ENCODE assay signal across 13 mouse cellular contexts in genomic region chr6:15728844-15729577, GRCm38 (mm10). TPM values are rescaled to one million over a fixed set of nuclear protein-coding genes. Genes with fewer than 3 reads are reported as not detected.
DNase-seq lines count a peak whose midpoint lies in the region; ATAC-seq and TF ChIP-seq lines count a peak whose summit lies in the region.
"Had no signal": no experiment of that assay in that cellular context is flagged by ENCODE, and none has a peak within 500 bp of the region (broad histone marks: within the 10 kb centered on the region; RNA-seq: fewer than 3 reads in every experiment).

No protein-coding gene starts in this region.

- 78% methylated on average over 6 of the region's 6 CpGs for WGBS in heart, embryonic 12.5 days
- 93% methylated on average over 6 of the region's 6 CpGs for WGBS in midbrain, embryonic 11.5 days
- WGBS in midbrain, embryonic 16.5 days: 90% methylated on average over 6 of the region's 6 CpGs
- WGBS in small intestine, adult 2 months: 74% methylated on average over 6 of the region's 6 CpGs
- WGBS in cerebellum, adult 2 months: 89% methylated on average over 6 of the region's 6 CpGs

- no peak for TF ChIP-seq CTCF in embryonic fibroblast, embryonic 13.5 days (IDR thresholded peaks at IDR 0.05; ENCODE audit: borderline replicate concordance, insufficient read depth, low read length)
- no peak for TF ChIP-seq CTCF in small intestine, adult 2 months (IDR thresholded peaks at IDR 0.05; ENCODE audit: extremely low read depth, insufficient read length, insufficient replicate concordance, low read depth, low read length)
- TF ChIP-seq CTCF in cerebellum, adult 2 months (IDR thresholded peaks at IDR 0.05; ENCODE audit: borderline replicate concordance, insufficient read depth, low read depth, low read length): no peak

- H3K27ac ChIP-seq in heart, embryonic 12.5 days (ENCODE audit: poor library complexity, severe bottlenecking): 0 out of 2 replicates have a peak overlapping the region, but pooled peaks have one; percentile 18
- no peak overlapping the region for H3K27ac ChIP-seq in midbrain, embryonic 11.5 days (ENCODE audit: low read depth, low read length)
- no peak overlapping the region for H3K27ac ChIP-seq in midbrain, embryonic 16.5 days (ENCODE audit: low read length)
- peak overlapping the region; percentile 83 for H3K27ac ChIP-seq in embryonic fibroblast, embryonic 13.5 days (ENCODE audit: insufficient read depth, low read length)
- H3K27ac ChIP-seq in small intestine, adult 2 months (ENCODE audit: insufficient read depth, low read depth, low read length): peak overlapping the region; percentile 51; the same call in 1 of the 2 replicates
- H3K27ac ChIP-seq in cerebellum, adult 2 months (ENCODE audit: insufficient read depth, low read length): no peak overlapping the region
- H3K27ac ChIP-seq: midbrain, embryonic 13.5 days had no signal

- H3K27me3 ChIP-seq in heart, embryonic 12.5 days (replicated peaks): no peaks in the 10 kb centered on the region
- H3K27me3 ChIP-seq in midbrain, embryonic 11.5 days (ENCODE audit: control insufficient read depth, insufficient read depth, low read length): no peaks in the 10 kb centered on the region
- no peaks in the 10 kb centered on the region for H3K27me3 ChIP-seq in midbrain, embryonic 16.5 days (ENCODE audit: control insufficient read depth, insufficient read depth, low read depth, low read length)
- H3K27me3 ChIP-seq in small intestine, adult 2 months (ENCODE audit: control insufficient read depth, insufficient read depth, low read length): no peaks in the 10 kb centered on the region
- H3K27me3 ChIP-seq in cerebellum, adult 2 months (ENCODE audit: control insufficient read depth, insufficient read depth, low read length): no peaks in the 10 kb centered on the region
- H3K27me3 ChIP-seq: midbrain, embryonic 13.5 days had no signal

- H3K4me1 ChIP-seq in heart, embryonic 12.5 days (replicated peaks): peaks cover 22% of the 10 kb centered on the region
- H3K4me1 ChIP-seq in midbrain, embryonic 11.5 days (ENCODE audit: control insufficient read depth, insufficient read depth, low read length): no peaks in the 10 kb centered on the region
- no peaks in the 10 kb centered on the region for H3K4me1 ChIP-seq in midbrain, embryonic 16.5 days (ENCODE audit: control insufficient read depth, insufficient read depth, low read length)
- peaks cover 26% of the 10 kb centered on the region for H3K4me1 ChIP-seq in embryonic fibroblast, embryonic 13.5 days (ENCODE audit: control insufficient read depth, insufficient read depth, low read length)
- H3K4me1 ChIP-seq in small intestine, adult 2 months (ENCODE audit: control insufficient read depth, insufficient read depth, insufficient read length, low read length): 0 out of 2 replicates have a peak, but pooled peaks cover 4% of the 10 kb centered on the region
- H3K4me1 ChIP-seq in cerebellum, adult 2 months (ENCODE audit: control insufficient read depth, insufficient read depth, low read length): no peaks in the 10 kb centered on the region
- H3K4me1 ChIP-seq: midbrain, embryonic 13.5 days had no signal

- H3K9ac ChIP-seq in heart, embryonic 12.5 days: no peak overlapping the region
- no peak overlapping the region for H3K9ac ChIP-seq in midbrain, embryonic 11.5 days (ENCODE audit: low read length)
- no peak overlapping the region for H3K9ac ChIP-seq in midbrain, embryonic 16.5 days (ENCODE audit: low read depth, low read length)
- H3K9ac ChIP-seq: midbrain, embryonic 13.5 days had no signal

- no peaks in the 10 kb centered on the region for H3K9me3 ChIP-seq in heart, embryonic 12.5 days (replicated peaks)
- H3K9me3 ChIP-seq in midbrain, embryonic 11.5 days (ENCODE audit: control insufficient read depth, low read length): no peaks in the 10 kb centered on the region
- no peaks in the 10 kb centered on the region for H3K9me3 ChIP-seq in midbrain, embryonic 16.5 days (replicated peaks; ENCODE audit: control insufficient read depth, low read length, poor library complexity, severe bottlenecking)
- H3K9me3 ChIP-seq: midbrain, embryonic 13.5 days had no signal

- no peak for ATAC-seq in heart, embryonic 12.5 days (ENCODE audit: insufficient number of reproducible peaks, low FRiP score)
- no peak for ATAC-seq in midbrain, embryonic 11.5 days (ENCODE audit: low FRiP score)
- ATAC-seq in midbrain, embryonic 16.5 days: no peak
- ATAC-seq: midbrain, embryonic 13.5 days had no signal

- no peak for TF ChIP-seq POLR2A in embryonic fibroblast, embryonic 13.5 days (IDR thresholded peaks at IDR 0.05; ENCODE audit: low read depth, low read length)
- TF ChIP-seq POLR2A in small intestine, adult 2 months (IDR thresholded peaks at IDR 0.05; ENCODE audit: low read depth, low read length): no peak
- no peak for TF ChIP-seq POLR2A in cerebellum, adult 2 months (IDR thresholded peaks at IDR 0.05; ENCODE audit: borderline replicate concordance, insufficient read depth, low read length)

- no peak overlapping the region for H3K4me3 ChIP-seq in heart, embryonic 12.5 days
- no peak overlapping the region for H3K4me3 ChIP-seq in midbrain, embryonic 11.5 days (ENCODE audit: low read depth, low read length)
- H3K4me3 ChIP-seq in midbrain, embryonic 16.5 days (ENCODE audit: low read depth, low read length): no peak overlapping the region
- no peak overlapping the region for H3K4me3 ChIP-seq in embryonic fibroblast, embryonic 13.5 days (ENCODE audit: insufficient read depth, low read length)
- H3K4me3 ChIP-seq in small intestine, adult 2 months (ENCODE audit: low read depth, low read length): no peak overlapping the region
- no peak overlapping the region for H3K4me3 ChIP-seq in cerebellum, adult 2 months (replicated peaks; ENCODE audit: insufficient read depth, low read depth, low read length)
- H3K4me3 ChIP-seq: erythroblast, embryonic 14.5 days; midbrain, embryonic 13.5 days had no signal

- no peak for DNase-seq in heart, postnatal 4 days
- peak; percentile 17 for DNase-seq in midbrain, embryonic 11.5 days (ENCODE audit: low spot score, missing footprints)
- DNase-seq in embryo, embryonic 10 days (ENCODE audit: low spot score): no peak
- DNase-seq in cerebellum, adult 2 months: no peak
- DNase-seq: heart, postnatal 36 days; kidney, postnatal 4 days; thymus, adult 18-20 months had no signal

- no peaks in the 10 kb centered on the region for H3K36me3 ChIP-seq in heart, embryonic 12.5 days
- H3K36me3 ChIP-seq in midbrain, embryonic 11.5 days (ENCODE audit: control insufficient read depth, insufficient read depth, low read length): no peaks in the 10 kb centered on the region
- no peaks in the 10 kb centered on the region for H3K36me3 ChIP-seq in midbrain, embryonic 16.5 days (ENCODE audit: control insufficient read depth, insufficient read depth, low read length)
- H3K36me3 ChIP-seq in small intestine, adult 2 months (ENCODE audit: control insufficient read depth, insufficient read depth, low read length): no peaks in the 10 kb centered on the region
- H3K36me3 ChIP-seq: midbrain, embryonic 13.5 days had no signal

- no peak overlapping the region for H3K4me2 ChIP-seq in heart, embryonic 12.5 days
- H3K4me2 ChIP-seq in midbrain, embryonic 11.5 days: no peak overlapping the region
- H3K4me2 ChIP-seq in midbrain, embryonic 16.5 days (ENCODE audit: low read length): no peak overlapping the region
- H3K4me2 ChIP-seq: midbrain, embryonic 13.5 days had no signal

RNA-seq across cellular contexts. Expression of gene Mdfic, which starts 8.6 kb away (rescaled TPM):
- 7.0 and 7.8 TPM in 2 replicates for polyA plus RNA-seq in heart, embryonic 12.5 days (2016; fragmentation: Nextera tagmentation; extraction: Ambion mirVana)
- 10 to 100 TPM; 25.5 to 26.0 TPM for total RNA-seq in heart, postnatal 4 days (2021)
- 7.0 and 7.7 TPM in 2 replicates for polyA plus RNA-seq in midbrain, embryonic 11.5 days (2014; fragmentation: Nextera tagmentation; extraction: Ambion mirVana)
- 0.83 and 1.1 TPM in 2 replicates for polyA plus RNA-seq in midbrain, embryonic 16.5 days (2015; fragmentation: Nextera tagmentation; extraction: Ambion mirVana)
- polyA plus RNA-seq in embryonic fibroblast, embryonic 13.5 days (2011; ENCODE audit: insufficient read length, low read depth, missing spikeins): 55.3 and 73.6 TPM in 2 replicates
- polyA plus RNA-seq in small intestine, adult 2 months (2012; rRNA removed): 1.3 and 2.9 TPM in 2 replicates
- 2.1 and 3.0 TPM in 2 replicates for polyA plus RNA-seq in cerebellum, adult 2 months (2012; rRNA removed)

Comparison
In these comparisons a context has a peak if more than half of its experiments do, and no peak if none do; other contexts are left out.
1. H3K27ac ChIP-seq: peak in heart, embryonic 12.5 days (single experiment), embryonic fibroblast, embryonic 13.5 days (single experiment) and small intestine, adult 2 months (single experiment); none in midbrain, embryonic 11.5 days (single experiment), midbrain, embryonic 16.5 days (single experiment) and cerebellum, adult 2 months (single experiment).